Mouse (Mus musculus) urinary bladder, postnatal 4 days (tissue): ENCODE measurements around the gene Zcwpw1.

Source experiments
- DNase-seq, 2 experiments: peaks; one replicate each; pipeline ENCODE4 v3.0.0; 2021 to 2022; ENCODE audit warnings: low spot score in 2 of 2

Gene Zcwpw1

GRCm38 (mm10) chr5:137755425-137755824 lies 32.2 kb upstream of the Zcwpw1 start:
- DNase-seq, result no peak

GRCm38 (mm10) chr5:137756106-137756505 lies 31.5 kb upstream of the Zcwpw1 start:
- no peak for DNase-seq

- DNase-seq, result peak; percentile 72 to 85
These were observed 30.5 kb upstream of the Zcwpw1 start for GRCm38 (mm10) chr5:137756882-137757661.

- DNase-seq, result peak in 1 of 2 experiments; percentile 60
These were observed 29.7 kb upstream of the Zcwpw1 start for GRCm38 (mm10) chr5:137757887-137758286.

- DNase-seq, result no peak
These were observed 28.6 kb upstream of the Zcwpw1 start for GRCm38 (mm10) chr5:137758921-137759534.

- peak; percentile 83 to 86 for DNase-seq
These were observed 27.6 kb upstream of the Zcwpw1 start for GRCm38 (mm10) chr5:137759971-137760412.

GRCm38 (mm10) chr5:137764609-137765340 lies 22.8 kb upstream of the Zcwpw1 start:
- no peak for DNase-seq

- DNase-seq, result no peak
These were observed 21.3 kb upstream of the Zcwpw1 start for GRCm38 (mm10) chr5:137766270-137766669.

- DNase-seq, result no peak
These were observed 19.1 kb upstream of the Zcwpw1 start for GRCm38 (mm10) chr5:137768475-137768874.

GRCm38 (mm10) chr5:137770709-137771108 lies 16.9 kb upstream of the Zcwpw1 start:
- no peak for DNase-seq

GRCm38 (mm10) chr5:137772755-137773154 lies 14.8 kb upstream of the Zcwpw1 start:
- DNase-seq, result no peak

GRCm38 (mm10) chr5:137775587-137776290 lies 11.9 kb upstream of the Zcwpw1 start:
- DNase-seq, result no peak

- DNase-seq, result peak; percentile 51 to 64
These were observed 11.1 kb upstream of the Zcwpw1 start for GRCm38 (mm10) chr5:137776408-137776918.

GRCm38 (mm10) chr5:137777267-137777845 lies 10.2 kb upstream of the Zcwpw1 start:
- DNase-seq, result no peak

- DNase-seq, result peak; percentile 93 to 96
These were observed 9.0 kb upstream of the Zcwpw1 start, which contains the start of gene Ppp1r35 for GRCm38 (mm10) chr5:137778635-137779034. TSS of gene Ppp1r35 (plus strand) at chr5:137778849.

- no peak for DNase-seq
These were observed 8.3 kb upstream of the Zcwpw1 start for GRCm38 (mm10) chr5:137779053-137779933.

- DNase-seq, result no peak
These were observed 5.9 kb upstream of the Zcwpw1 start for GRCm38 (mm10) chr5:137781661-137782060.

GRCm38 (mm10) chr5:137782776-137783522 lies 4.6 kb upstream of the Zcwpw1 start:
- no peak for DNase-seq

GRCm38 (mm10) chr5:137783901-137784540 lies 3.6 kb upstream of the Zcwpw1 start:
- no peak for DNase-seq
